Mouse (Mus musculus) E14TG2a.4 (cell line): ENCODE measurements around the gene Cox5b.

ENCODE experiments used
- H3K27me3 ChIP-seq: 2 replicates; pipeline ENCODE4 v1.6.1; 2014; ENCODE audit warnings: low read length, control low read depth; ENCODE audit not compliant: insufficient read depth
- H3K36me3 ChIP-seq: 2 replicates; pipeline ENCODE4 v1.6.1; 2014; ENCODE audit warnings: low read length, control low read depth; ENCODE audit not compliant: insufficient read depth
- H3K4me1 ChIP-seq: replicated peaks from 2 replicates; pipeline ENCODE4 v1.6.1; 2014; ENCODE audit warnings: low read depth, low read length, control low read depth
- H3K4me3 ChIP-seq: replicated peaks from 2 replicates; pipeline ENCODE4 v1.5.1; 2014; ENCODE audit warnings: mild to moderate bottlenecking, low read length
- H3K9me3 ChIP-seq: 2 replicates; pipeline ENCODE4 v1.6.1; 2014; ENCODE audit warnings: low read length, control low read depth
- CTCF ChIP-seq: conservative IDR thresholded peaks from 2 replicates; pipeline ENCODE4 v1.5.1; 2014; ENCODE audit warnings: low read length
- NANOG ChIP-seq: IDR thresholded peaks from 2 replicates; pipeline ENCODE4 v1.6.1; 2014; ENCODE audit warnings: borderline replicate concordance, low read length, mixed read lengths
- POU5F1 ChIP-seq: IDR thresholded peaks from 2 replicates; pipeline ENCODE4 v1.6.1; 2014; ENCODE audit warnings: low read length, borderline replicate concordance

Cox5b gene

DNA sequence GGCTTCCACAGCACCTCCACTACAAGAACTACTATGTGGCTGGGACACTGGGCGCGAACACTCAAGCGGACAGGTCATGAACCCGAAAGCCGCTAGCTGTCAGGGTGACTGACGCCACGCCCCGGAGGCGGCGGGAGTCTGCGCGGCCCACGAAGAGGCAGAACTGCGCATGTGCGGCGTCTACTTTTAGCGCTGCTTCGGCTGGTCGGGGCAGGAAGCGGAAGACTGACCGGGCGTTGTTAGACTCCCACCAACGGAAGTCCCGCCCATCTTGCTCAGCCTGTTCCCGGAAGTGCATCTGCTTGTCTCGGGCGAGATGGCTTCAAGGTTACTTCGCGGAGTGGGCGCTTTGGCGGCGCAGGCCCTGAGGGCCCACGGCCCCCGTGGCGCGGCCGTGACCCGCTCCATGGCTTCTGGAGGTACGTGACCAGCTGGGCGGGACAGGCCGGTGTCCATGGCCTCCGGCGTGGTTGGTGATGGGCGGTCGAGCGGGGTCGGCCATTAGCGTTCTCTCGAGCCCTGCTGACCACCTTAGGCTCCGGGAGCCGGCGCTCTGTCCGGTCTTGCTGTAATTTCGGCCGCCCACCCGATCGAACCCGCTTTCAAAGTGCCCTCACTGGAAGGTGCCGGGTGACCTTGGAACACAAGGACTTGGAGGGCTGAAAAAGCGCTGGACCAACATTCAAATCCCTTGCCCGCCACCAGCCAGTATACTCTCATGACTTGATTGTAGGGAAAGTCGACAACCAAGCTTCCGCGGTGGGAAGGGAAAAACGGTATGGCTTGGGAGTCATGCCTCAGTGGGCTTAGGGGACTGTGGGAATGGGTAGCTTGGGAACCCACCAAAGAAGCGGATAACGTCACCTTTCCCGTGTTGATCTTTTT is at the start of gene Cox5b:
Gene Cox5b (plus strand): TSS at position 179 of the 885 bp plus-strand sequence.
- Histone ChIP-seq H3K4me3 (peak within 1 kb of the TSS; percentile 93), H3K36me3 (peaks cover 28% of the 10 kb centered on the region), H3K27me3 (no peaks in the 10 kb centered on the region), H3K9me3 (no peaks in the 10 kb centered on the region), H3K4me1 (peaks cover 34% of the 10 kb centered on the region)
- TF ChIP-seq POU5F1 (no peak), NANOG (no peak)

DNA sequence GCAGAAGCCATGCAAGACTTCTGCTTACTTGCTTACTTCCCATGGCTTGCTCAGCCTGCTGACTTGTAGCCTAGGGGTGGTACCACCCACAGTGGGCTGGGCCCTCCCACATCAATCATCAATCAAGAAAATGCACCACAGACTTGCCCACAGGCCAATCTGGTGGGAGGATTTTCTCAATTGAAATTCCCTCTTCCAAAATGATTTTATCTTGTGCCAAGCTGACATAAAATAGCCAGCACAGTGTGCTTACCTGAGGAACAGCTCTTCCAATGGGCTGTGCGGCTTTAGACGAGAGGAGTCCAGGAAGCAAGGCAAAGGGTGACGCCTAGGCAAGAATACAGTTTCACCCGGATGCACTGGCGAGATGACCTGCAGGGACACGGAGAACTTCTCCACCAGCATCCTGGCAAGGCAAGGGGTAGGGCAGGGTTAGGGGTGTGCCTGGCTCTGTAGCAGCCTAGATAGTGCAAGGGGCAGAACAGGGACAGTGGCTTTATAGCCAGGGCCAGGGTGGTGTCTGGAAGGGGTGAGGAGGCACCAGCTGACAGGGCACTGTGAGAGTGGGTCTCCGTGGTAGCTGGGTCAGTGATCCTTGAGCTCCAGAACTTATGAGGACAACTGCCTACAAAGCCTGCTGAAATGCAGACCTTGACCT is 47.2 kb upstream of the Cox5b start:
- H3K27me3 ChIP-seq: no peaks in the 10 kb centered on the region
- H3K4me1 ChIP-seq: peaks cover 42% of the 10 kb centered on the region
- TF ChIP-seq NANOG: no peak
- TF ChIP-seq CTCF: no peak
- no peak for TF ChIP-seq POU5F1
- peaks cover 46% of the 10 kb centered on the region for H3K36me3 ChIP-seq
- H3K4me3 ChIP-seq: no peak overlapping the region
- no peaks in the 10 kb centered on the region for H3K9me3 ChIP-seq

DNA sequence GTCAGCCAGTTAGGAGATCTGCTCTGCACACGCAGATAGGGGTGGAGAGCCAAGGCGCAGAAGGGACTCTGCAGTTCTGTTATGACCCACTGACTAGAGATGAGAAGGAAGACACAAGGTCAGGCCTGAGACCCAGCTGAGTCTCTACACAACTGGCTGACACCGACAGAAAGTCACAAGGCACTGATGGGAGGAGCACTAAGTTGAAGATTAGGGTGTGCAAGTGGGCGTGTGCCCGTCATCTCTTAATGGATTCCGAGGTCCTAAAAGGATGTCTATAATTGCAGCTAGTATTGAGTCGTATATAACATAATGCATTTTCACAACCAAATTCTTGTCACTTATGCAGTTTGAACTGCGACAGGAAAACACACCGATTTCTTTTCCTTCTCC is 46.6 kb upstream of the Cox5b start:
- TF ChIP-seq CTCF (no peak), POU5F1 (no peak), NANOG (no peak)
- Histone ChIP-seq H3K4me3 (no peak overlapping the region), H3K4me1 (peaks cover 42% of the 10 kb centered on the region), H3K27me3 (no peaks in the 10 kb centered on the region), H3K9me3 (no peaks in the 10 kb centered on the region), H3K36me3 (peaks cover 46% of the 10 kb centered on the region)

DNA sequence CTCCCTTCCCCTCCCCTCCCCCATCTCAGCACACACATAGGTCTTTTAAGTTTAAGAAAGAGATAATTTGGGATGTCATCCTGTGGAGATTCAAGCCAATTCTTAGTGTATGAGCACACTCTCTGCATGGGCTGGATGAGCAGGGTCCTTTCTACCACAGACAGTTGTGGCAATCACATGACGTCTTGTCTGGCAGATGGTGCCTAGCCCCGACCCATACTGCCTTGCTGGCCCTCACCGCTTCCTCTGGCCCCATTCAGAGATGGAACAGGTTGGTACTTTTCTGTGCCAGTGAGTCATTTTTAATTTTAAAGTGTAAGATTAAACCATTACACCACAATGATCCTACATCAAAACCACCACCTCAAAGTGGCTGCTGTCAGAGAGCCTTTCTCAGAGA is 45.0 kb upstream of the Cox5b start:
- TF ChIP-seq POU5F1 (no peak), CTCF (no peak), NANOG (no peak)
- no peaks in the 10 kb centered on the region for H3K9me3 ChIP-seq
- H3K4me3 ChIP-seq: no peak overlapping the region
- H3K36me3 ChIP-seq: peaks cover 44% of the 10 kb centered on the region
- peaks cover 35% of the 10 kb centered on the region for H3K4me1 ChIP-seq
- no peaks in the 10 kb centered on the region for H3K27me3 ChIP-seq

DNA sequence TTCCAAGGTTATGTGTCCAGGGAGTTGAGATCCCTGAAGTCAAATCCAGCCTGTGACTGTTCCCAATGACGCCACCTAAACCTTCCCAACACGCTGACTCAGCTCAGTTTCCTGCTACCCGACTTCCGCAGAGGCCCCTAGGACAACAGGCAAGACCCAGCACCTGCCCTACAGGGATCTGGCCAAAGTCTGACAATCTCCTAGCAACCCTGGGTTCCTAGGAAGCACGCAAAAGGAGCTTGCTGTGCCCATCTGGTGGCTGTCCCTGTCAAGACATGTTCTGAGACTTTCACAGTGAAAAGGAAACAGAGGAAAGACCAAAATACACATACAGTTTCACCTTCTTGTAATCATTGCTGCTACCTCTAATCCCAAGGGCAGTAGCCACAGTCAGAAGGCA is 43.6 kb upstream of the Cox5b start:
- no peaks in the 10 kb centered on the region for H3K9me3 ChIP-seq
- no peak overlapping the region for H3K4me3 ChIP-seq
- H3K36me3 ChIP-seq: peaks cover 42% of the 10 kb centered on the region
- TF ChIP-seq CTCF: no peak
- TF ChIP-seq POU5F1: no peak
- no peak for TF ChIP-seq NANOG
- no peaks in the 10 kb centered on the region for H3K27me3 ChIP-seq
- peaks cover 35% of the 10 kb centered on the region for H3K4me1 ChIP-seq

DNA sequence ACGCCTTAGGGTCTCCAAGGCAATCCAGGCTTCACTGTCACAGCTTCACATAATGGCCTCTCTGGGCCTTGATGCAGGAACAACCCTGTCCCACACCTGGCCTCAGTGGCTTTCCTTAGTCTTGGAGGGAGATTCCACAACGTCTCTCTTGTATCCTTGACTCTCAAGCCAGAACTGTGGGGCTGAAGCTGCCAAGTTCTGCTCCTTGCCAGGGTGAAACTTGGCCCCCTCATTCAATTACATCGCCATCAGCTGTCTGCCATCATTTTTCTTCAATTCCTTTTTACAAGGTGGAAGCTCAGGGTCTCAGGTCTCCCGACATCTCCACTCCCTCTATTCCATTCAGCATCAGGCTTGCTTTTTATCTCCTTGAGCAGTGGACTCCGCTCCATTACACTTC is 36.2 kb upstream of the Cox5b start:
- Histone ChIP-seq H3K9me3 (no peaks in the 10 kb centered on the region), H3K27me3 (no peaks in the 10 kb centered on the region), H3K4me1 (no peaks in the 10 kb centered on the region), H3K36me3 (peaks cover 70% of the 10 kb centered on the region), H3K4me3 (no peak overlapping the region)
- TF ChIP-seq POU5F1 (no peak), NANOG (no peak), CTCF (no peak)

DNA sequence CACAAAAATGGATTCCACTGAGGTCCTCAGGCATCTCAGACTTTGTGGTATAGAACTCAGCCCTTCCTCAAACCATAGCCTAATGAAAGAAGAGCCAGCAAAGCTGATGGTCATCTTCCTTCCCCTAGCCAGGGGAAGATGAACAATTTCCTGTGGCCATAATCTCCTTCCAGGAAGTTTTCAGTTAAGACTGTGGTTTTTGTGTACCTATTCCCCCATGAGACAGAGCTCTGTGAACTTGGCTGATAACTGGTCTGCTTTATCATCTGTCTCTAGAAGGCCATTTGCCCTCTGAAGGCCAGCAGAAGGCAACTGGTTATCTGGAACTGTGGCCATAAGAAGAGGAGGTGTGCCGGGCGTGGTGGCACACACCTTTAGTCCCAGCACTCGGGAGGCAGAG is 35.0 kb upstream of the Cox5b start:
- TF ChIP-seq NANOG: no peak
- no peak for TF ChIP-seq POU5F1
- TF ChIP-seq CTCF: no peak
- Histone ChIP-seq H3K36me3 (peaks cover 82% of the 10 kb centered on the region), H3K4me1 (no peaks in the 10 kb centered on the region), H3K4me3 (no peak overlapping the region), H3K9me3 (no peaks in the 10 kb centered on the region), H3K27me3 (no peaks in the 10 kb centered on the region)

DNA sequence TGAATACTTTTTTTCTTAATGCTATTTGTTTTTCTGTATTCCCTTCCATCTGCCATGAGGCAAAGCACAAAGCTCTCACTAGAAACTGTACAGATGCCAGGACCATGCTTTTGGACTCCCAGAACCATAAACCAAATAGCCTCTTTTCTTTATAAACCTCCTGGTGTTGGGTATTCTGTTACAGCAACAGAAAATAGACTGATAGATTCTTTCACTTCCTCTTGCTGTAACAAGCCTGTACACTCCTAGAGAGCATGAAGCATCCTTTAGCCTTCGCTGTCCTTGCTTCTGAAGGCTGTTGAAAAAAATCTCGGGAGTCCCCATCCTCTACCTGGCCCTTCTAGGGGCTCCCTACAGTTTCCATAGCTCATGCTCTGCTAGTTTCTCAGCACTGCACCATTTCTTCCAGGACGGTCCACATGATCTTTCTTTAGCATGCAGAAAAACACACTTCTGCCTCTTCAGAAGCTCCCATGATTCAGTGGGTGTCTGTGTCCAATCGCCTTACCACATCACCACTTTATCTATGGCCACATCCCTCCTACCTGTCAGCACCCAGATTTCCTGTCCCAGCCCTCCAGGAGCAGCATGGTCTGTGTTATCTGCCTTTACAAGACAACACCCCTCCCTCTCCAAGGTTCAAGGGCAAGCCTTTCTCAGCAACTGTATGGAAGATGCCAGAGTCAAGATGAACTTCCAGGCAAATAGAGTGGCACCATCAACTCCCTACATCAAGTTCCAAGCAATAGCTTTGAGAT is 33.4 kb upstream of the Cox5b start:
- H3K4me1 ChIP-seq: no peaks in the 10 kb centered on the region
- H3K27me3 ChIP-seq: no peaks in the 10 kb centered on the region
- TF ChIP-seq NANOG (no peak), POU5F1 (no peak), CTCF (no peak)
- no peak overlapping the region for H3K4me3 ChIP-seq
- H3K36me3 ChIP-seq: peaks cover 71% of the 10 kb centered on the region
- no peaks in the 10 kb centered on the region for H3K9me3 ChIP-seq
